Mouse (Mus musculus): Measurements from ENCODE around the gene Snx29. TPM values are rescaled to one million over a fixed set of nuclear protein-coding genes. Genes with fewer than 3 reads are reported as not detected.

The Snx29 gene
- polyA plus RNA-seq, 1 experiment: 8.4 TPM

DNA sequence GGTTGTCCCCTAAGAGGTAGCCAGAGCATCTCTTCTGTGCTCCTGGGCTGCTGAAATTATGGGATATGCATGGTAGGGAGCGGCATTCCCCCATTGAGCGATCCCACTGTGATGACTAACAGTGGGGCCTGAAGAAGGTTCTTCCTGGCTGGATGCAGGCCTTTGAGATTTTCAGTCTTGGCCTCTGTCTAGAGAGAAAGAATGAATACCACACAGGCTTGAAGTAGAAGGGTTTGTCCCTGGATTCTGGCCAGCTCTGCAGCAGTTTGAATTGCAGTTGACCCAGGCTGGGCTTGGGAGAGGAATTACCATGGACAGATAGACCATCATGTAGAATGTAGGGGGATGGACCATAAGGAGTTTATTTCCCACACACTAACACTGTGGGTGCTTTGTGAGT lies 159.5 kb downstream of the Snx29 start:
- no peak for DNase-seq
- Histone ChIP-seq H3K27me3 (ENCODE audit: control insufficient read depth, insufficient read depth, low read length) (no peaks in the 10 kb centered on the region), H3K4me3 (replicated peaks; ENCODE audit: insufficient read depth, low read depth, low read length) (no peak overlapping the region), H3K4me1 (ENCODE audit: control insufficient read depth, insufficient read depth, low read length) (peaks cover 3% of the 10 kb centered on the region; the same call in 1 of the 2 replicates), H3K27ac (ENCODE audit: insufficient read depth, low read length) (no peak overlapping the region)
- WGBS: 90% methylated on average over 2 of the region's 2 CpGs
- TF ChIP-seq POLR2A (IDR thresholded peaks at IDR 0.05; ENCODE audit: borderline replicate concordance, insufficient read depth, low read length): no peak
- no peak for TF ChIP-seq CTCF (IDR thresholded peaks at IDR 0.05; ENCODE audit: borderline replicate concordance, insufficient read depth, low read depth, low read length)

DNA sequence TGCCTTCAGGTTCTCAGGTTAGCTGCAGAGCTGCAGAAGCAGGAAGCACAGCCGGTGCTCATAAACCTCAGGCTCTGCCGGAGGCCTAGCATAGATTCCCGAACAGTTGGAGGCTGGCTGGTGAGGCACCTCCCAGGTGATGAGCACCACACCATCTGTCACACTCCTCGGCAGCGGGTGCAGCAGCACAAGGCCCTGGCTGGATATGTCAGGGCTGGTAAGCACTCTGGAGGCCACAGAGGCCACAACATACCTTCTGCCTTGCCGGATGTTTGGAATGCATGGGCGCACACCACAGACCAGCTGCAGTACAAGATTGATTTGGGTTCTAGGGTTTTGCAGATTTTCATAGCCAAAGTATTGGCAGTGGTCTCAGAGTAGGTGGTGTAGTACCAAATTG lies 172.2 kb downstream of the Snx29 start:
- WGBS: 36% methylated on average over 7 of the region's 7 CpGs
- peak; percentile 52 to 61 for DNase-seq
- no peak for TF ChIP-seq CTCF (IDR thresholded peaks at IDR 0.05; ENCODE audit: borderline replicate concordance, insufficient read depth, low read depth, low read length)
- TF ChIP-seq POLR2A (IDR thresholded peaks at IDR 0.05; ENCODE audit: borderline replicate concordance, insufficient read depth, low read length): no peak

DNA sequence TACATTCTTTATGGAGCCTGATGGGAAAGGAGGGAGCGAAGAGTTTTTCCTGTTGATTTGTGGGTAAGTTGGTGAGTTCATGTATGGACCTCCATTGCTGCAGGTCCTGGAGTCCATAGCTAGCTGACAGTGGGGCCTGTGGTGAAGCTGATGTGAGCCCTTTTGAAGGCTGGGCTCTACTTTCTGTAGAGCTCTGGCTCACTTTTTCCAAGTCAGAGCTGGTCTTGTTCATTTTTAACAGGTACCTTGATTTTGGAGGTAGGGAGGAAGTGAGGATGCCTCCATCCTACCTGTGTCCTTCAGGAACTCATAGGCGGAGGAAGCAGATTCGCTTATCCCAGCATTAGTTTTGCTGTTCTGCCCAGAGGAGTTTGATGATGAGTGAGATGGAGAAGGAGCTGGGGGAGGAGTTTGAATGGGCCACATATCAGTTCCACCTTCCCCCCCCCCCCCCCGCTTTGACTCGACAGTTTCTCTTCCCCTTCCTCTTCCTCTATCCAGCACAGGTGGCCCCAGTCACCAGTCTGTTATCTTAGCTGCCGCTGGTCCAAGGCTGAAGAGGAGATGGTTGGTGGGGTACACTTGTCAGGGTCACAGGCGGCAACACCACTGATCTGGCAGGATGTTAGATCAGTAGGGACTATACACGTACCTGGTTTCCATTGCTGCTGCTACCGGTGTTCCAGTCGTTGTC lies 173.4 kb downstream of the Snx29 start:
- 79% methylated on average over 10 of the region's 10 CpGs for WGBS
- no peak for TF ChIP-seq CTCF (IDR thresholded peaks at IDR 0.05; ENCODE audit: borderline replicate concordance, insufficient read depth, low read depth, low read length)
- no peak for TF ChIP-seq POLR2A (IDR thresholded peaks at IDR 0.05; ENCODE audit: borderline replicate concordance, insufficient read depth, low read length)
- Histone ChIP-seq H3K4me1 (ENCODE audit: control insufficient read depth, insufficient read depth, low read length) (peaks cover 26% of the 10 kb centered on the region), H3K4me3 (replicated peaks; ENCODE audit: insufficient read depth, low read depth, low read length) (no peak overlapping the region), H3K27ac (ENCODE audit: insufficient read depth, low read length) (no peak overlapping the region), H3K27me3 (ENCODE audit: control insufficient read depth, insufficient read depth, low read length) (no peaks in the 10 kb centered on the region)
- no peak for DNase-seq

More for the DNA sequence above, 172.2 kb downstream of the Snx29 start:
- H3K27me3 ChIP-seq (ENCODE audit: control insufficient read depth, insufficient read depth, low read length): no peaks in the 10 kb centered on the region
- H3K27ac ChIP-seq (ENCODE audit: insufficient read depth, low read length): no peak overlapping the region
- peaks cover 26% of the 10 kb centered on the region for H3K4me1 ChIP-seq (ENCODE audit: control insufficient read depth, insufficient read depth, low read length)
- no peak overlapping the region for H3K4me3 ChIP-seq (replicated peaks; ENCODE audit: insufficient read depth, low read depth, low read length)

DNA sequence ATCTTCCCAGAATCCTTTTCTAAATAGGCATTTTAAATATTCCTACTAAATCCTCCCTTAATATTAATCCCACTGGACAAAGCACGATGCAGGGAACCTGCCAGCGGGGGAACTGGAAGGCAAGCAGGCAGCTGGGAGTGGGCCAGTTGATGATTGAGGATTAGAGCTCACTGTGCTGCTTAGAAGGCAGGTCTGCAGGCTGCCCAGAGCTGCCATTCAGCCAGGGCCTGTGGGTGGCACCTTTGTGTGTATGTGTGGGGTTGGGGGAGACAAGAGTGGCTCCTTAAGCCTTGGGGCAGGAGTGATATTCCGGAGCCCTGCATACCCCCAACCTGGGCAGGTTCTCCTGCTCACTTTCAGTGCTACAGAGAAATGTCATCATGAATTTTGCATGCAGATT lies 174.0 kb downstream of the Snx29 start:
- no peak for TF ChIP-seq POLR2A (IDR thresholded peaks at IDR 0.05; ENCODE audit: borderline replicate concordance, insufficient read depth, low read length)
- TF ChIP-seq CTCF (IDR thresholded peaks at IDR 0.05; ENCODE audit: borderline replicate concordance, insufficient read depth, low read depth, low read length): no peak
- no peak overlapping the region for H3K4me3 ChIP-seq (replicated peaks; ENCODE audit: insufficient read depth, low read depth, low read length)
- no peak overlapping the region for H3K27ac ChIP-seq (ENCODE audit: insufficient read depth, low read length)
- peaks cover 26% of the 10 kb centered on the region for H3K4me1 ChIP-seq (ENCODE audit: control insufficient read depth, insufficient read depth, low read length)
- peak in 1 of 2 experiments; percentile 41 for DNase-seq
- 63% methylated on average over 3 of the region's 3 CpGs for WGBS
- no peaks in the 10 kb centered on the region for H3K27me3 ChIP-seq (ENCODE audit: control insufficient read depth, insufficient read depth, low read length)

DNA sequence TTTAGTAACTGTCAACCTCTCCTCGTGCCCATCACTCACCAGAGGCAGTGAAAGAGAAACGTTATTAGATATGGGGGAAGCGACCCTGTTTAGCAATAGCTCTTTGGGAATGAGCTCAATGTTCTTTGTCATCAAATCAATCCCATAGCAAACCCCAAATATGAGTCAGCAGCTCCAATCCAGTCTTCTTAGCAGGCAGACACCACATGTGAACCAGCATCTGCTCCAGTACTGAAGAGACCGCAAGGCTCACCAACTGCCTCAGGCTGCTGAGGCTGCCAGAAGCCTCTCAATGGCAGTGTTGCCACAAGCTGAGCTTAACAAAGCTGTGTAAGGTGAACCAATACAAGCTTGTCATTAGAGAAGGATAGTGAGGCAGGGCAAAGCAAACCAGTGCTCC lies 177.4 kb downstream of the Snx29 start:
- Histone ChIP-seq H3K4me1 (ENCODE audit: control insufficient read depth, insufficient read depth, low read length) (peaks cover 13% of the 10 kb centered on the region), H3K27ac (ENCODE audit: insufficient read depth, low read length) (no peak overlapping the region), H3K27me3 (ENCODE audit: control insufficient read depth, insufficient read depth, low read length) (no peaks in the 10 kb centered on the region), H3K4me3 (replicated peaks; ENCODE audit: insufficient read depth, low read depth, low read length) (no peak overlapping the region)
- WGBS: 93% methylated on average over 4 of the region's 4 CpGs
- DNase-seq: no peak
- no peak for TF ChIP-seq CTCF (IDR thresholded peaks at IDR 0.05; ENCODE audit: borderline replicate concordance, insufficient read depth, low read depth, low read length)

DNA sequence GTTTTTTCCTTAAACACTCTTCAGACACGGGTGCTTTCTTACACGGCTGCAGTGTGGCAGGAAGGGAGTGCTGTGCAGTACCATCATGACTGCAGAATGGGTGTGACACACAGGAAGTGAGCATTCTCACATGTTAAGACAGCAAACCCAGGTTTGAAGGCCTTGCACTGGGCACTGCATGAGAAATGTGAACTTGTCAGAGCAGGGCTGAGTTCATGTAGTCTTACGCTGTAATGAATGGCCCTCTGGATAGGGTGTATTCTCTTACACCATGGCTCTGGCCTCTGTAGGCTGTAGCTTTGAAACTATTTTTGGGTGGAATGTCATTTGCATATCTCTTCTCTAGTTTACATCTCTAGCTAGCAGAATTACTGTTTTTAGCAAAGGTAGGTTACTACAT lies 178.4 kb downstream of the Snx29 start:
- no peak for TF ChIP-seq POLR2A (IDR thresholded peaks at IDR 0.05; ENCODE audit: borderline replicate concordance, insufficient read depth, low read length)
- TF ChIP-seq CTCF (IDR thresholded peaks at IDR 0.05; ENCODE audit: borderline replicate concordance, insufficient read depth, low read depth, low read length): no peak
- no peak overlapping the region for H3K4me3 ChIP-seq (replicated peaks; ENCODE audit: insufficient read depth, low read depth, low read length)
- no peak overlapping the region for H3K27ac ChIP-seq (ENCODE audit: insufficient read depth, low read length)
- DNase-seq: no peak
- WGBS: 96% methylated on average over 3 of the region's 3 CpGs
- H3K27me3 ChIP-seq (ENCODE audit: control insufficient read depth, insufficient read depth, low read length): no peaks in the 10 kb centered on the region
- H3K4me1 ChIP-seq (ENCODE audit: control insufficient read depth, insufficient read depth, low read length): peaks cover 16% of the 10 kb centered on the region

DNA sequence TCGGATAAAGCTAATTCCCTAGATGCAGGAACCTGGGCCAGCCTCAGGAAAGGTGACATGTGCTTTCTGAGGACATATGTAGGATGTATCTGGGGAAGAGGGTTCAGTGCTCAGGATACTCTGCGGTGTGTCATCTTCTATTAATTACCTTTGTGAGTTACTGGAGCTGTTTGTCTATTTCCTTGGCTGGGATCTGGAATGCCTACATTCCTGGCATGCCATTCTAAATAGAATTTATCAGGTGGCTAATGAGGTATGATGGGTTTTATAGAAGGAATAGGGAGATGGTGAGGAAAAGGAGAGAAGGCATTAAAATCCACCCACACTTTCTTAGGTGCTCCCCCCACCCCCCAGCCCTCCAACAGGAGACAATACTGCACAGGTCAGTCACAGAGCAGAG lies 178.9 kb downstream of the Snx29 start:
- no peak for TF ChIP-seq CTCF (IDR thresholded peaks at IDR 0.05; ENCODE audit: borderline replicate concordance, insufficient read depth, low read depth, low read length)
- TF ChIP-seq POLR2A (IDR thresholded peaks at IDR 0.05; ENCODE audit: borderline replicate concordance, insufficient read depth, low read length): no peak
- Histone ChIP-seq H3K27me3 (ENCODE audit: control insufficient read depth, insufficient read depth, low read length) (no peaks in the 10 kb centered on the region), H3K4me1 (ENCODE audit: control insufficient read depth, insufficient read depth, low read length) (peaks cover 13% of the 10 kb centered on the region), H3K27ac (ENCODE audit: insufficient read depth, low read length) (no peak overlapping the region), H3K4me3 (replicated peaks; ENCODE audit: insufficient read depth, low read depth, low read length) (no peak overlapping the region)
- DNase-seq: no peak
- 65% methylated on average over 2 of the region's 2 CpGs for WGBS

DNA sequence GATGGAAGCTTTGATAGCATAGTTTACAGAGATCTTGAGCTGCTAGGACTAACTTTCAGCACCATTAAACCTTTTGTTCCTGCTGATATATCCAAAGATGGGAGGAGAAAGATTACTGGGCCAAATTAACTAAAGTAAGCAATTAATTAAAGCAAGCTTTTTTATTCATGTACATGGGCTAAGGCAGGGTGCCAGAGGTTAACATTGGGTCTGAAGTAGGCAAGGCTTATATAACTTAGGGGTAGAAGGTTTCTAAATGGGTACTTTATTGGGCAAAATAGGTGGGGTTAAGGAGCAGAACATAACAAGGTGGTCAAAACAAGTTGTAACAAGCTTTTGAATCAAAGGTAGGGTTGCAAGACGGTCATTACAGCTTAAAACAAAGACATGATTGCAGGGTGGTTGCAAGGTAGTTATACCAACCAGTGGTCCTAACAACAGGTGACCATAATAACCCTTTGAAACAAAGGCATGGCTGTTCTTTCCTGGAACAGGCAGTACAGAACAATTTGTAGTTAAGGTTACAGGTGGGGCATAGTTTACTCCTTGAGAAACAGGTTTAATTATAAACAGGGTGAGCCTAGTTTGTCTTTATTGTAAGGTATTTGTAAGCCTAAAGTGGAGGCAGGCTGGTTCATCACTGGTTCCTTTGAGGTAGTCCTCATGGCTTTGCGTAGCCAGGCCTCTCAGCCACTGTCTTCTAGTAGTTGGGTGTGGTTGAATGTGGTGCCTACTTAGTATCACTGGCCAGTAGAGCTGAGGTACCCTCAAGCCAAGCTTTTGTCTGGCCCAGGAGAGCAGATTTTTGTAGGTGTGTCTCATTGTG lies 182.2 kb downstream of the Snx29 start:
- no peak for DNase-seq
- TF ChIP-seq CTCF (IDR thresholded peaks at IDR 0.05; ENCODE audit: borderline replicate concordance, insufficient read depth, low read depth, low read length) (no peak), POLR2A (IDR thresholded peaks at IDR 0.05; ENCODE audit: borderline replicate concordance, insufficient read depth, low read length) (no peak)
- Histone ChIP-seq H3K27me3 (ENCODE audit: control insufficient read depth, insufficient read depth, low read length) (no peaks in the 10 kb centered on the region), H3K4me1 (ENCODE audit: control insufficient read depth, insufficient read depth, low read length) (peaks cover 4% of the 10 kb centered on the region), H3K4me3 (replicated peaks; ENCODE audit: insufficient read depth, low read depth, low read length) (no peak overlapping the region), H3K27ac (ENCODE audit: insufficient read depth, low read length) (no peak overlapping the region)
- WGBS: 99% methylated on average over 2 of the region's 2 CpGs
